Mouse (Mus musculus): ENCODE results near the gene Dusp15. TPM values are rescaled to one million over a fixed set of nuclear protein-coding genes. Genes with fewer than 3 reads are reported as not detected.

The Dusp15 gene
- not detected for polyA plus RNA-seq (2017; shearing (Covaris generic))

GRCm38 (mm10) chr2:152951065-152951849 is at the start of gene Dusp15:
Gene Dusp15 (minus strand): TSS chr2:152951698.

GRCm38 (mm10) chr2:152962091-152962793 is 10.7 kb upstream of the Dusp15 start, which contains the start of gene Ttll9:
Gene Ttll9 (plus strand): TSS chr2:152962485.

GRCm38 (mm10) chr2:152933048-152933447 is 18.4 kb downstream of the Dusp15 start, which contains the start of gene Foxs1:
Gene Foxs1 (minus strand): TSS chr2:152933208.

GRCm38 (mm10) chr2:152911031-152911430 is 40.5 kb downstream of the Dusp15 start, which contains the start of gene Mylk2:
Gene Mylk2 (plus strand): TSS chr2:152911352.

Other genes with a start within 250 kb of the Dusp15 start
- 1.9 TPM for gene Id1, start 215.4 kb downstream of the Dusp15 start, polyA plus RNA-seq (2017; shearing (Covaris generic))
- gene Cox4i2, start 197.5 kb downstream of the Dusp15 start, polyA plus RNA-seq (2017; shearing (Covaris generic)) = 0.54 TPM
- 101 TPM for gene Bcl2l1, start 120.0 kb downstream of the Dusp15 start, polyA plus RNA-seq (2017; shearing (Covaris generic))
- 1.5 TPM for gene Tpx2, start 103.7 kb downstream of the Dusp15 start, polyA plus RNA-seq (2017; shearing (Covaris generic))
- gene Mylk2, start 40.3 kb downstream of the Dusp15 start, polyA plus RNA-seq (2017; shearing (Covaris generic)) = 0.21 TPM
- gene Foxs1, start 18.5 kb downstream of the Dusp15 start, polyA plus RNA-seq (2017; shearing (Covaris generic)) = not detected
- gene Ttll9, start 10.8 kb upstream of the Dusp15 start, polyA plus RNA-seq (2017; shearing (Covaris generic)) = not detected
- gene Pdrg1, start 63.7 kb upstream of the Dusp15 start, polyA plus RNA-seq (2017; shearing (Covaris generic)) = 79.2 TPM
- gene Xkr7, start 80.2 kb upstream of the Dusp15 start, polyA plus RNA-seq (2017; shearing (Covaris generic)) = not detected
- gene Ccm2l, start 114.3 kb upstream of the Dusp15 start, polyA plus RNA-seq (2017; shearing (Covaris generic)) = not detected
- gene Hck, start 156.8 kb upstream of the Dusp15 start, polyA plus RNA-seq (2017; shearing (Covaris generic)) = not detected
- gene Tm9sf4, start 209.6 kb upstream of the Dusp15 start, polyA plus RNA-seq (2017; shearing (Covaris generic)) = 47.9 TPM